In the genomic region with DNA sequence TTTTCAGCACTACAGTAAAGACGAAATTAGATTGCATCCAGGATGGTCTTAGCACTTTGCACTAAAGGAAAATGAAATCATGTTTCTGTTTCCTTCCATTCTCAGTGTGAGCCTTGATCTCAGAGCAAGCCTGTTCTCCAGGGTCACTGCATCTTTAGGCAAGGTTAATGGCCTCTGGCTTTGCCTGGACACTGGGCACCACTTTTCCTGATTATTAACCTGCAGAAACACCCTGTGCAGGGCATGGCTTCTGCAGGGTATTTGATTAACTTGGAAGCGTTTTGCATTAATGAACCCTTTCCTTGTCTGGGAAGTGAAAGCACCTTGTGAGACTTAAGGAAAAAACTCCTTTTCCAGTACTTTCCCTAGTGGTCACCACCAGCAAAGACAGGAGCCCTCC, we compare ENCODE assay signal across 19 mouse cellular contexts. TPM values are rescaled to one million over a fixed set of nuclear protein-coding genes. Genes with fewer than 3 reads are reported as not detected.
DNase-seq lines count a peak whose midpoint lies in the region; ATAC-seq and TF ChIP-seq lines count a peak whose summit lies in the region.
"Had no signal": no experiment of that assay in that cellular context is flagged by ENCODE, and none has a peak within 500 bp of the region (broad histone marks: within the 10 kb centered on the region; RNA-seq: fewer than 3 reads in every experiment).

No protein-coding gene starts in this region.

- peak; percentile 49 for DNase-seq in kidney, adult 18-20 months
- peak; percentile 90 for DNase-seq in kidney, adult 2 months
- DNase-seq in kidney, postnatal 25 days = peak; percentile 48 to 80
- DNase-seq in cerebellum, adult 11-12 months = no peak
- DNase-seq in ovary, postnatal 10 days (ENCODE audit: low spot score) = no peak
- DNase-seq in cerebellum, adult 18-20 months = no peak
- DNase-seq: adrenal gland, adult 2 months; adrenal gland, postnatal 25 days; cerebellum, adult 9-10 months; cerebellum, postnatal 25 days; gastrocnemius, postnatal 10 days; heart, adult 2 months; heart, postnatal 14 days had no signal

- H3K9ac ChIP-seq in kidney, embryonic 16.5 days (replicated peaks; ENCODE audit: low read length) = no peak overlapping the region
- H3K9ac ChIP-seq: embryonic facial prominence, embryonic 12.5 days; forebrain, embryonic 15.5 days; heart, embryonic 15.5 days; hindbrain, embryonic 13.5 days had no signal

- peak; percentile 78 for ATAC-seq in kidney, embryonic 16.5 days (ENCODE audit: low FRiP score, low TSS enrichment)
- ATAC-seq: forebrain, embryonic 15.5 days had no signal

- no peak for TF ChIP-seq POLR2A in kidney, adult 2 months (IDR thresholded peaks at IDR 0.05; ENCODE audit: low read depth, low read length)

- 37% methylated on average over 2 of the region's 2 CpGs for WGBS in kidney, adult 2 months
- 65% methylated on average over 2 of the region's 2 CpGs for WGBS in kidney, embryonic 16.5 days

- no peaks in the 10 kb centered on the region; the same call in 1 of the 2 replicates for H3K4me1 ChIP-seq in kidney, adult 2 months (ENCODE audit: control insufficient read depth, insufficient read depth, low read length)
- H3K4me1 ChIP-seq in kidney, embryonic 16.5 days (ENCODE audit: insufficient read depth, low read length) = no peaks in the 10 kb centered on the region
- H3K4me1 ChIP-seq: embryonic facial prominence, embryonic 12.5 days; forebrain, embryonic 15.5 days; hindbrain, embryonic 13.5 days had no signal

- H3K27ac ChIP-seq in kidney, adult 2 months (ENCODE audit: insufficient read depth, low read depth, low read length) = peak overlapping the region; percentile 21
- H3K27ac ChIP-seq in kidney, embryonic 16.5 days (ENCODE audit: low read length) = peak overlapping the region; percentile 79; the same call in 1 of the 2 replicates
- H3K27ac ChIP-seq: embryonic facial prominence, embryonic 12.5 days; forebrain, embryonic 15.5 days; heart, adult 2 months; heart, embryonic 15.5 days; hindbrain, embryonic 13.5 days had no signal

- no peak for TF ChIP-seq CTCF in kidney, adult 2 months (conservative IDR thresholded peaks at IDR 0.05; ENCODE audit: insufficient read depth, insufficient read length, low read depth, low read length)

- no peaks in the 10 kb centered on the region for H3K9me3 ChIP-seq in kidney, embryonic 16.5 days (ENCODE audit: low read length)
- H3K9me3 ChIP-seq: embryonic facial prominence, embryonic 12.5 days; forebrain, embryonic 15.5 days; heart, embryonic 15.5 days; hindbrain, embryonic 13.5 days had no signal

- H3K4me3 ChIP-seq in kidney, adult 2 months (ENCODE audit: insufficient read depth, low read depth, low read length) = no peak overlapping the region
- no peak overlapping the region for H3K4me3 ChIP-seq in kidney, embryonic 16.5 days (ENCODE audit: low read length)
- H3K4me3 ChIP-seq: embryonic facial prominence, embryonic 12.5 days; forebrain, embryonic 15.5 days; heart, adult 2 months; heart, embryonic 15.5 days; hindbrain, embryonic 13.5 days had no signal

- no peaks in the 10 kb centered on the region for H3K27me3 ChIP-seq in kidney, adult 2 months (replicated peaks; ENCODE audit: control insufficient read depth, insufficient read depth, low read length)
- H3K27me3 ChIP-seq in kidney, embryonic 16.5 days (ENCODE audit: insufficient read depth, low read length) = no peaks in the 10 kb centered on the region
- H3K27me3 ChIP-seq: embryonic facial prominence, embryonic 12.5 days; forebrain, embryonic 15.5 days; heart, embryonic 15.5 days; hindbrain, embryonic 13.5 days had no signal

- no peak overlapping the region for H3K4me2 ChIP-seq in kidney, embryonic 16.5 days (replicated peaks; ENCODE audit: low read depth, low read length)
- H3K4me2 ChIP-seq: embryonic facial prominence, embryonic 12.5 days; forebrain, embryonic 15.5 days; heart, embryonic 11.5 days; heart, embryonic 15.5 days; hindbrain, embryonic 13.5 days had no signal

- H3K36me3 ChIP-seq in kidney, adult 2 months (ENCODE audit: control insufficient read depth, insufficient read depth, low read length) = no peaks in the 10 kb centered on the region
- no peaks in the 10 kb centered on the region for H3K36me3 ChIP-seq in kidney, embryonic 16.5 days (ENCODE audit: insufficient read depth, low read length)
- H3K36me3 ChIP-seq: embryonic facial prominence, embryonic 12.5 days; forebrain, embryonic 15.5 days; heart, embryonic 15.5 days; hindbrain, embryonic 13.5 days had no signal

RNA-seq across cellular contexts. Expression of a gene that starts 52.8 kb away (rescaled TPM):
- 11.3 and 13.5 TPM in 2 replicates for polyA plus RNA-seq in kidney, adult 2 months (2012; rRNA removed)
- polyA plus RNA-seq in kidney, embryonic 16.5 days (2015; fragmentation: Nextera tagmentation; extraction: Ambion mirVana) = 123 and 137 TPM in 2 replicates

Comparison
In these comparisons a context has a peak if more than half of its experiments do, and no peak if none do; other contexts are left out.
1. DNase-seq: peak in kidney, adult 18-20 months (single experiment), kidney, adult 2 months (single experiment) and kidney, postnatal 25 days (2 of 2); none in cerebellum, adult 11-12 months (single experiment), ovary, postnatal 10 days (single experiment) and cerebellum, adult 18-20 months (0 of 2).